Mouse (Mus musculus): ENCODE results near the gene Abcg1. TPM values are rescaled to one million over a fixed set of nuclear protein-coding genes. Genes with fewer than 3 reads are reported as not detected.

Abcg1 gene
- polyA plus RNA-seq, 1 experiment: 7.4 TPM

Other genes with a start within 250 kb of the Abcg1 start
- 0.01 TPM in 2 replicates for gene Glp1r, start 155.9 kb upstream of the Abcg1 start, polyA plus RNA-seq (2012; rRNA removed)
- gene Umodl1, start 103.0 kb upstream of the Abcg1 start, polyA plus RNA-seq (2012; rRNA removed): not detected in 2 replicates
- gene Tff3, start 72.0 kb downstream of the Abcg1 start, polyA plus RNA-seq (2012; rRNA removed): not detected in 2 replicates
- gene Tff2, start 86.6 kb downstream of the Abcg1 start, polyA plus RNA-seq (2012; rRNA removed): 0.17 TPM in 1 of 2 replicates, not detected in the other
- gene Tff1, start 107.6 kb downstream of the Abcg1 start, polyA plus RNA-seq (2012; rRNA removed): not detected in 2 replicates
- 0.03 and 0.08 TPM in 2 replicates for gene Tmprss3, start 141.3 kb downstream of the Abcg1 start, polyA plus RNA-seq (2012; rRNA removed)
- 0.36 and 0.53 TPM in 2 replicates for gene Ubash3a, start 150.2 kb downstream of the Abcg1 start, polyA plus RNA-seq (2012; rRNA removed)
- 1.2 and 2.2 TPM in 2 replicates for gene Rsph1, start 219.7 kb downstream of the Abcg1 start, polyA plus RNA-seq (2012; rRNA removed)
- 10.6 and 11.7 TPM in 2 replicates for gene Slc37a1, start 229.1 kb downstream of the Abcg1 start, polyA plus RNA-seq (2012; rRNA removed)